Mouse (Mus musculus): ENCODE results near the gene Xpc. TPM values are rescaled to one million over a fixed set of nuclear protein-coding genes. Genes with fewer than 3 reads are reported as not detected.

Xpc gene
- 10 to 100 TPM in 3 of 4 experiments, 1 to 10 TPM in 1; 9.6 to 11.0 (median 10.7) TPM for total RNA-seq (2022)

DNA sequence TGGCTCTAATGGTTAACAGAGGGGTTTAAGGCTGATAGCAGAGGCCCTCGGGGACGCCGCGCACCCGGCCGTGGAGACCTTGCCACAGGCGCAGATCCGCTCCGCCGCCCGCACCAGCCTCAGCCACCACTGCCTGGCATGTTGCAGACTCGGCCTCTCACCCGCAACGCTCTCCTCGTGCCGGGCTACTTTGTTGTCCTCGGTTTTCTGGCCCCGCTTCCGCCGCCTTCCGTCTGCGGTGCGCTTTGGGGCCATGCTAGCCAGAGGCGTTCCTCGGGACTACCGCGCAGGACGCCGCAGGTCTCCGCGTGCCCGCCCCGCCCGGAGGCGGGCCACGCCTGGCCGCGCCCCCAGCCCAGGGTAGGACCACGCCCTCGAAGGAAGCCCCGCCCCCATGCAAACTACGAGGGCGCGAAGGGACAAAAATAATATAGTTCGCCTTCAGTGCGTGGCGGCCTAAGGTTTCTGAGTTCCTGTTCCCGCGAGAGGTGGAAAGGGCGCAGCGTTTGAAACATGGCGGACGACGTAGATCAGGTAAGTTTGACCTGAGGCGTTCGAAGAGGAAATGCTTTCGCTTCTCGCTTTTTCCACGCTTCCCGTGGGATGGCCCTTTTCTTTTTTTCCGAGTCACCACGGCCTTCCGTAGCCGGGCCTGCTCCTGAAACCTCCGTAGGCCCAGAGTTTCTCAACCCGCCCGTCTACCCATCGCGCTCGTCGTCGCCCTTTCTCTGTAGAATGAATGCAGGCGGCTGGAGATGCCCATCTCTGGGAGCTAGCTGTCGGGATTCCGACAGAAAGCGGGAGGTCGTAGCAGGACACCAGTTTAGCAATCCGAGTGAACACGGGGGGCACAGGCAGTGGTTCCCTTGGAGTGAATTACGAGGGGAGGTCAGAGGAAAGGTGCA lies at the start of gene Xpc, which contains the start of gene Lsm3:
TSS of gene Xpc (minus strand) at position 344 of the 905 bp plus-strand sequence.
TSS of gene Lsm3 (plus strand) at position 384 of the 905 bp plus-strand sequence.
- peak; percentile 99 for DNase-seq (ENCODE audit: low spot score)

DNA sequence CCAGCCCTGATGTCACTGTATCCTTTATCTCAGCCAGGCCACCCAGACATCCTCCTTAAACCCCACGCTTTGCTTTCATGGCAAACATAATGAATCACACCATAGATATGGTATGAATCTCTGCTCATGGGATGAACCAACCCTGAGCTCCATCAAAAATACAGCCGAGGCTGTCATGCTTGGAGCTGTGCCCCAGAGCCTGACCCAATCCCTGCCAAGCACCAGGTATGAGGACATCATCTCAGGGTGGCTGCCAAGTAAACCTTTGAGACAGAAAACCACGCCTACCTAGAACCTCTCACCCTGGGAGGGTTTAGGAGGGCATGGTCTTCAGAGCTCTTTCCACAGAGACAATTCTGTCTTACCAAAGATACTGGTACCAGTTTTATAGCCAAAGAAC lies 47.3 kb upstream of the Xpc start:
- no peak for DNase-seq (ENCODE audit: low spot score)

DNA sequence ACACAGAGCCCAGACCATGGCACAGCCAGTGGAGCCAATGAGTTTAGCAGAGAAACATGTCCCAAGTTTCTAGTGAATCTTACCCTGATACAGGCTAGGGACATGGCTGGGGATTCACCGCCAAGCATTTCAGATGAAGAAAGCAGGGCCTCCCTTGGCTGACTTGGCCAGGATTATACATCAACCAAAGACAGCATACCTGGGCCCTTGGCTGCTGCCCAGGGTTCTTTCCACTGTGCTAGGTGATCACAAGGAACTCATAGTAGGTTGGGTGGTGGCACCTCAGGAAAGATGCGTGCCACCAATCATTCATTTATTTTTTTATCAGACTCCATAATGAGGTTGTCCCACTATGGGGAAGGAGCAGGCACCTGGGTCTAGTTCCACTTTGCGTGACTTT lies 44.5 kb upstream of the Xpc start:
- no peak for DNase-seq (ENCODE audit: low spot score)

DNA sequence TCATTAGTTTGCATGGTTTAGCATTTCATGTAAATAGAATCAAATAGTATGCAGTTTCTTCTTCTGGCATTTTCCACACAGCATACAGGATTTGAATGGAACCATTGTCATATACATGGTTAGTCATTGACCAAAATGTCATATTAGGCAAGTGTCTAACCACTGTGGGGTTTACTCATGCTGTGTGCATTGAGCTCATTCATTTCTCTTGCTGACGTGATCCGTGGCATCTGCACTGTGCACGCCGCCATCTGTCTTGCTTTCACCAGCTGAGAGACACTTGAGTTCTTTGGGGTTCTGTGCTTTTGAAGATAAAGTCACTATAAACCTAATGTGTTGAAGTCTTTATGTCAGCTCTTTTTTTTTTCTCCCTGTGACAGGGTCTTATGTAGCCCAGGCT lies 43.7 kb upstream of the Xpc start:
- no peak for DNase-seq (ENCODE audit: low spot score)

DNA sequence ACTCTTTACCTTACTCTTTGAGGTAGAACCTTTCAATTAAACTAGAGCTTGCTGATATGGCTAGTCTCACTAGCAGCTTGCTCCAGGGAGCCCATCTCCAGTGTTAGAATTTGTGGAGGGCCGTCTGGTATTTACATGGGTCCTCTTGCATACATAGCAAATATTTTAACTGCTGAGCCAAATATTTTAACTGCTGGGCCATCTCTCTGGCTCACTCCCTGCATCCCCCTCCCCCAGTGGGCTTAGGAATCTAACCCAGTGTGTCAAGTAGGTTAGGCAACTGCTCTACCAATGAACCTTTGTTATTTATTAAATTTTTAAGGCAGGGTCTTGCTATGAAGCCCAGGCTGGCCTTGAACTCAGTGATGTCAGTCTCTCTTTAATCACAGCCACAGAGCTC lies 42.9 kb upstream of the Xpc start:
- no peak for DNase-seq (ENCODE audit: low spot score)

DNA sequence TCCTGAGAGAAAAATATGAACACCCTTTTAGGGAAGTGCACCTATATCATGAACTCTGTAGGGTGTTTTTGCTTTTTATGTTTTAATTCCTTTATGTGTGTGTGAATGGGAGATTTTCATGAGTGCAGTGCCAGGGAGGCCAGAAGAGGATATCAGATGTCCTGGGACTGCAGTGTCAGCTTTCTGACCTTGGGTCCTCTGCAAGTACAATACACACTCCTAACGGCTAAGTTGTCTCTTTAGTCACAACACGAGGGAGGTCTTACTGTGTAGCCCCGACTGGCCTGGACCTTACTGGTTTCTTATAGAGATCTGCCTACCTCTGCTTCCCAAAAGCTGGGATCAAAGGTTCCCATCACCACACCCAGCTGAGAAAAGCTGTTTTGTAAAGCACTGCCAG lies 37.0 kb upstream of the Xpc start:
- DNase-seq (ENCODE audit: low spot score): no peak

DNA sequence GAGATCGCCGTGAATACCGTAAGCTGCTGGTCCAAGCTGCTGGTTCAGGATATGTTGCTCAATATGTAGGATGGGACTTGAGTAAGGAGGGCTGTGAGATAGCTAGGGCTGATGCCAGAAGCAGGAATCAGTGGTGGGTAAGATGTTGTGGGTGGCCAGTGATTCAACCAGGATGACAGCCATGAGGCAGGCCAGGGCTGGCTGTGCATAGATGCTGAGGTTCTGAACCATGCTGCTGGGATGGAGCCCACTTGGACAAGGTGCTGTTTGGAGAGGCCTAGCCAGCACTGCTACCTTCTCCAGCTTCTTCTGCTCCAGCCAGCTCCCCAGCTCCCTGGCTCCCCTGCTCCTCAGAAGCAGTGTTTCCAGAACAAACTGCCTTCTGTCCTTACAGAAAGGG lies 36.0 kb upstream of the Xpc start:
- DNase-seq (ENCODE audit: low spot score): no peak

DNA sequence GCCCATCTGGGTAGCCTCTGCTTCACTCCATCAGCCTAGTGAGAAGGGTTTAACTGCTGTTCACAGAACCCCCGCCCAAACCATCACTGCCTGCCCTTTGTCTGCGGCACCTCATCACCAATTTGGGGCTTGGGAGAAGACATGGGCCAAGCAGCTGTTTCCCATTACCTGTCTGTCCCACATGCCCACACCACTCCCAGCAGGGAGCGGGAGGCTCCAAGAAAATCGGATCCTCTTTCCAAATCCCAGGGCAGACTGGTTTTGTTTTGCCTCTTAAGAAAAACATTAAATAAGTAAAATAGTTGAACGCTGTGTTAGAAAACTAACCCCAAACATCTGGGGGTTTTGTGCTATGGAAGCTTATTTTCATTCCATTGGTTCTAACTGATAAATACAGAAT lies 33.9 kb upstream of the Xpc start:
- no peak for DNase-seq (ENCODE audit: low spot score)

DNA sequence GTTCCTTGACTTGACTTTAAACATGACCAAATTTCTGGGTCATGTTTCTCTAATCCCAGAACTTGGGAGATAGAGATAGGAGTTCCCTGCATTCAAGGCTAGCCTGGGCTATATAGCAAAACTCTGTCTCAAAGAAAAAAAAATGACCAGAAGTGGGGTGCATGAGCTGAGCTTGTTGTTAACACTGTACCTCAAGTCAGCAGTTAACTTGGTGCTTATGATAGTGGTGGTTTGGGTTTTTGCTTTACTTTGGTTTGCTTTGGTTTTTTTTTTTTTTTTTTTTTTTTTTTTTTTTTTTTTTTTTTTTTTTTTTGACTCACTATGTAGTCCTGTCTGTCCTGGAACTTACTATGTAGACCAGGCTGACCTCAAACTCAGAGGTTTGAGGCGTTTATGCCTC lies 31.6 kb upstream of the Xpc start:
- DNase-seq (ENCODE audit: low spot score): no peak

DNA sequence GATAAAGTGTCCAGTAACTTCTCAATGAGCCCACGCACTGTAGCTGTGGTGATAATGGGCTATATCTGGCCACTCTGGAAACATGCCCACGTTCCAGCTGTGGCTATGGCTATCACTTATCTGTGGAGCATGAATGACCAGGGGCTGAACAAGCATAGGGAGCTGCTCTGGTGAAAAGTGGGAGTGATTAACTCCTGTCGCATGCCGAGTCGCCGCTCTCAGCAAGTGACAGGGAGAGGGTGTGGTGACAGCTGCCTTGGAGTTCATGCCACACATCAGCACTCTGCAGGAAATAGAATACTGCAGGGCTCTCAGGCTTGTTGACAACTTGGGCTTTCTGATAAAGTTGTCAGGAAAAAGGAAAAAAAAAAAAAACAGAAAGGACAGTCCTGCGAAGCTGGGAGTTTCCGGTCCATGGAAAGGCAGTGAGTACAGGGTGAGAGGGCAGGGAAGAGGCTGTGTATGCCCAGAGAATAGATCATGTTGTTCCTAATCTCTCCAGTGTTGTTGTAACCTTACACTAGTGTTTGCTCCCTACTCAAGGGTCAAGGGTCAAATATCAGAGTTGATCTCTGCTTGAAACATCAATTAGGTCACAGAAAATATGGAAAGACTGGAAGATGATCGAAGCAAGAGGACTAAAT lies 30.7 kb upstream of the Xpc start:
- DNase-seq (ENCODE audit: low spot score): peak; percentile 73

DNA sequence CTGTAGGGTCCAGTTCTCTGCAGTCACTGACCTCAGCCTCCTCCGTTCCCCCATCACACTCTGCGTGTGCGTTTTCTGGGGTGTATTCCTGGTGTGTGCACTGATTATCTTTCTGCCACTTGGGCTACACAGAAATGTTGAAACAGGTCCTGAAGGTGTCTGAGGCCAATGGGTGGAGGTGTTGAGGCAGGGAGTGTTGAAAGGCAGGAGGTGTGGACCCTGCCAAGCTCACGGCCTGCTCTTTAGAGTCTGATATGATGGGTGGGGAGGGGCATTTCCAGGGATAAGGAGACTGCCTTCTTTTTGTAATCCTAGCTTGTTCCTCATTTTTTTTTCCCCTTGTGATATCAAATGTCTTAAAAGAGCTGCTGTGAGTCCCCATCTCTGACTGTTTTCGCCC lies 27.4 kb upstream of the Xpc start:
- no peak for DNase-seq (ENCODE audit: low spot score)

DNA sequence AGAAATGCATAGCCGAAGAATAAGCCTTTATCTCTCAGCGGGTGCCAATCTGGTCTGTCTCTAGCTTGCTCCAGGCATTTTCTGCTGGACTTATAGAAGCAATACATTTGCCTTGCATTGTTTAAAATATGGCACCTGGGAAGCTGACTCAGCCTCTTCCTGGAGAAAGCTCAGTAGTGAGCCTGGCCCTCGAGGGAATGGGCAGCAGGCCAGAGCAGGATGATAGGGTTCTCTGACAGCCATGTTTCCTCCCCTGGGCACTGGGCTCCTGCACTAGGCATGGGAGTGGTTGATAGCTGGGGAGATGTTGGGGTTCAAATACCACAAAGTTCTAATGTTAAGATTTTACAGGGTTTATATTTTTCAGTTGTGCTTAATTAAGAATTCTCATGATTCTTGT lies 25.6 kb upstream of the Xpc start:
- DNase-seq (ENCODE audit: low spot score): no peak

DNA sequence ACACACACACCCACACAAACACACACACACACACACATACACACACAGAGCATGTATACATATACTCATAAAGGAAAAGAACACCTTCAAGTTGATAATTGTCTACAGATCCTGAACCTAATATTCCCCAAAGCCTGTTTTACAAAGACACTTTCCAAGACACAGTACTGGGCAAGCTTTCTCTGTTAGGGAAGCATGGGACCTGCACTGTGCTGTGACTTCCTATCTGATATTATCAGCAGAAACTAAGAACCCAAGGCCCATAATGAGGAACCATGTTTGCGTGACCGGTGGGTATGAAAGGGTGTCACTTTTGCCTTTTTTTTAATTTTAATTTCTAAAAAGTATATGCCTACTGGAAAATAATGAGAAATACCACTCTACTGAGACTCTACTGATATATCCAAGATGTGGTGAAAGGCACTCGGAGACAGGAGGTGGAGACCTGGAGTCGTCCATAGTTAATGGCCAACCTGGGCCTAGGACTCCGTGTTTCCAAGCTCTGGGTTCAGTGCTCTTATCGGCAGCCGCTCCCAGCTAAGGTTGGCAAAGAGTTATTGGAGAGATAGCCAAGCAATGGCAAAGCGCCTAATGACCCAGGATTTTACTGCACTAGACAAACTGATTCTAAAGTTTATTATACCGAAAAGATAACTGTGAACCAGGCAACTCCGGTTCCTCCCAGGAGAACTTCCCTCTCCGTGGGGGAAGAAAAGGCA lies 20.5 kb upstream of the Xpc start:
- no peak for DNase-seq (ENCODE audit: low spot score)

DNA sequence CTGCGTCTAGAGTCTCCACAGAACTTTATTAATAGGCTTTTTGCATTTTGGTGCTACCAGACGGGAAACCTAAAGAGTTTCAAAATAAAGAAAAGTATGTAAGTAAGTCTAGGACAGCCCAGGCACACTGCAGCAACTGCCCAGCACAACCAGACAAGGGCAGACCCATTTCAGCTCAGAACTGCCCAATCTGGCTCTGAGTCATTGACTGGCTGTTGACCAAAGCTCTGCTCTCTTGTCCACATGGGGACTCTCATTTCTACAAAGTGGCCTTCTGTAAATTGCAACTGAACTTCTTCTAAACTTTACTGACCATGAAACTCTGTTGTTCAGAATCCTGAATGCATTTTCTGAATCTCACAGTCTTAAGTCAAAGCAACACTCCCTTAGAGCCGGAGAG lies 19.5 kb upstream of the Xpc start:
- no peak for DNase-seq (ENCODE audit: low spot score)

DNA sequence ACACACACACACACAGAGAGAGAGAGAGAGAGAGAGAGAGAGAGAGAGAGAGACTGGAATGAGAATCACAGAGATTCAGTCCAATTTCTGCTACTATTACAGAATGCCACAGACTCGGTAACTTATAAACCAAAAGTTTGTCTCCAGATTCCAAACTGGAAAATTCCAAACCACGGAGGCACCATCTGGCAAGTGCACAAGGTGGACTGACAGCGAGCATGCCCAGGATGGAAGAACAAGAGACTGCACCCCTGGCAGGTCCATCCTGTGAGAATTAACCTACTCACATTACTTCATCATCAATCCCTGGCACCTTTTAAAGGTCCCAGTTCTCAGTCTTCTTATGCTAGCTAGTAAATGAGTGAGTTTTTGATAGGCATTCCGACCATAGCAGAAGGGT lies 18.6 kb upstream of the Xpc start:
- no peak for DNase-seq (ENCODE audit: low spot score)

DNA sequence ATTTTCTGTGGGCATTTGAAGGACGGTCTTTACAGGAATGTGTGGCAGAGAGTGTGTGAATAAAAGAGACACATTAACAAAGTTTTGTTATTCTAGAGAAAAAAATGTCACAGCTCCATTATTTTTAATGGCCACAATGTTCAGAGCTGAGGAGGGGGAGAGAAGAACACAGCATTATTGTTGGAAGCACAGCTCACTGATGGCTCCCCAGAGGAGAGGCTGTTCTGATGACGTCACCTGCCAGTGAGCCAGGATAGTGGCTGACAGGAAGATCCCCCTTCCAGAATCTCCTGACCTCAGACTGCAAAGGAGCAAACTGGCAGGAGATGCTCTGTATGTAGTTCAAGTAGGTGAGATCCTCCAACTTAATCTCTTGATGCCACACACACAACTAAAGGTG lies 18.1 kb upstream of the Xpc start:
- DNase-seq (ENCODE audit: low spot score): no peak

DNA sequence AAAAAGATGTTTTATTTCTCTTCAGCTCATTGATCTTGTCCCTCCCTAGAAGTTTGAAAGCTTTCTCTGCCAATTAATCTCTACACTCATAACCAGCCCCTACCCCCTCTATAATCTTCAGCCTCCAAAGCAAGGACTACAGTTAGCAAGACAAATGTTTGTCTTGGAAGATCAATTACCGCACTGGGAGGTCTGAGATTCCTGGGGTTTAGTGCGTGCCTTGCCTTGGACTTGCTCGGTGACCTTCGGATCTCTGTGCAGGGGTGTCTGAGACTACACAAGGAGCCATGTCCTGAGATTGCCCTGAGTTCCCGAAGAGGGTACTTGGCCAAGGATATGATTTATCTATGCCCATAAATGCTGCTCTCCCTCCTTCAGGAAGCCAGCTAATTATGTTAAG lies 17.7 kb upstream of the Xpc start:
- DNase-seq (ENCODE audit: low spot score): no peak

DNA sequence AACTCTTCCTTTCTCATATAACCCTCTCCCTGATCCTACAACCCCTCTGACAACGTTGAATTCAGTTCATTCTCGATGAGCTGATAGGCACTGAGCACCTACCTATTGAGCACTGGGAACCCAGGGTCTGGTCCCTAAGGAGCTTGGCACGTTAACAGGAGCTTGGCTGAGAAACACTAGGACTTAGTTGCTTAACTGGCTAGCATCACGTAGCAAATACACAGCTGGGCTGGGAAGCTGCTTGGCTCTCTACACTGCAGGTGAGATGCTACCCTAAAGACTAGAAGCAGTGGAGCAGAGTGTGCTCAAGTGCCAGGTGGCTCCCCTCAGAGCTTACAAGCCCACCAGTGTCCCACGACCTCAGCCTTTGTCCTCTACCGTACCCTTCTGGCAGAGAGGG lies 17.0 kb upstream of the Xpc start:
- DNase-seq (ENCODE audit: low spot score): no peak

DNA sequence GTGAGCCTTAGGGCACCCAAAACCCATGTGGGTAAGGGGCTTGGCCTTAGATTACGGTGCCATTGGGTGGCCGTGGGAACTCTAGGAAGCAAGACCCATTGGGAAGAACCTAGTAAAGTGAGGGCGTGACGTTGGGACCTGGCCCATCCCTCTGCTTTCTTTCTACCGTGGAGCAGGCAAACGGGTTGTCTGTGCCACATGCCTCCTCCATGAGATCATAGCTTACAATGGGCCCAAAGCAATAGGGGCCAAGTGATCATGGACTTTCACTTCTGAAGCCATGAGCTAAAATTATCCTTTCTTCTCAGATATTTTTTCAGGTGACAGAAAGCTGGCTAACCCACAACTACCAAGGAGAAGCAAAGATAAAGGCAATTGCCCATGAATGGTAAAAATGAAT lies 15.6 kb upstream of the Xpc start:
- DNase-seq (ENCODE audit: low spot score): peak; percentile 45

DNA sequence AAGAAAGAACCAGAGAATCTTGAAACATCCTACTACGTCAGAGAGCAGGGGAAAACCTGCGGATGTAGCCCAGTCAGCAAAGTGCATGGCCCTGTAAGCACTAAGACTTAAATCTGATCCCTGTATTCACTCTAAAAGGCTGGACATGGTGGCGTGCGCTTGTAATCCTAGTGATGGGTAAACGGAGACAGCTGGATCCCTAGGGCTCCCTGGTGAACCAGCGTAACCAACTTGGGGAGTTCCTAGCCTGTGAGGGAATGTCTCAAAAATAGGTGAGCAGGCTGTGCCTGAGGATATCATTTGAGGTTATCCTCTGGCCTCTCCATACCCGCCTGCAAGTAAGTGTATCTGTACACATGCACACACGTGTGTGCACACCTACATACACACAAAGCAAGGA lies 15.0 kb upstream of the Xpc start:
- no peak for DNase-seq (ENCODE audit: low spot score)

DNA sequence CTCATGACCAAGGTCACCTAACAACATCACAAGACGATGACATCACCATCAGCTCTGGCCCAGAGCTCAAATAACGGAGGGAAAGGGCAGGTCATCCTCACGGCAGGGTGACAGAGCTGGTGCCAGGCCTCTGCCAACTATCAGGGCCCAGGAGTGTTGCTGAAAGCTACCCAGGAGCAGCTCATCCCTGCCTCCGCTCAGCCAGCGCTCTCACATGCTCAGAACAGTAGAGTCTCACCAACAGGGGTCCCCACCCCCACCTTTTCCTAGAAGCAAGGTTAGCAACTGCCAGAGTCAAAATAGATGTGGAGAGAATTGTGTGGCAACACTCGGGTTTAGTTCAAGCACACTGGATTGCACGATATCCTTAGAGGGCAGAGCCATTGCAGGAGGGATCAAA lies 12.6 kb upstream of the Xpc start:
- DNase-seq (ENCODE audit: low spot score): peak; percentile 76

DNA sequence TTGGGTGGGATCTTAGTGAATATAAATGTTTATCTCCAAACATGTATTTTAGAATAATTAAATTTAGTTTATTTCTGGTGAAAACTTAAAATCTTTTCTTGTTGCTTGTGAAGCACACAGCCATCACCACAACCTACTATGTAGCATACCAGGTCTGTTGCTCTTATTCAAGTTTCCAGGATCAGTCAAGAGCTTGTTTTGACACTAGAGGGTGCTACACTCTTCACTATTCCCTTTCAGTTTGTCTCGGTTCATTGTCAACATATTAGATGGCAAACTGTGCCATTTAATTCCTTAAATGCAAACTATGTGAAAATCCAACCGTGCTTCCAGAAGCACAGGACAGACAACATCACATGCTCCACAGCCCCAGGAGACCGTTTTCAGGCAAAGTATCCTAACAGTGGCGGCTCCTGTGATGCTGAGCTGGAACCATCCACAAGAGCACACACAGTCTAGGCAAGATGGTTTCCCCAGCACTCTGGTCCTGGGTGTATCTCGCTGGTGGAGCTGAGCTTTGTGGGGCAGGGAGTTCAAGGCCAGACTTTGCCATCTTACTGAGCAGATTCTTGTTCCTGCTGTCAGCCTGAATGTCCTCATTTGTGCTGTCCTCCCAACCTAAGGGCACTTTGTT lies 11.7 kb upstream of the Xpc start:
- DNase-seq (ENCODE audit: low spot score): peak; percentile 59

All from heart, adult 8-10 months (tissue).